ENCODE assay signal across 17 mouse cellular contexts in the genomic region with DNA sequence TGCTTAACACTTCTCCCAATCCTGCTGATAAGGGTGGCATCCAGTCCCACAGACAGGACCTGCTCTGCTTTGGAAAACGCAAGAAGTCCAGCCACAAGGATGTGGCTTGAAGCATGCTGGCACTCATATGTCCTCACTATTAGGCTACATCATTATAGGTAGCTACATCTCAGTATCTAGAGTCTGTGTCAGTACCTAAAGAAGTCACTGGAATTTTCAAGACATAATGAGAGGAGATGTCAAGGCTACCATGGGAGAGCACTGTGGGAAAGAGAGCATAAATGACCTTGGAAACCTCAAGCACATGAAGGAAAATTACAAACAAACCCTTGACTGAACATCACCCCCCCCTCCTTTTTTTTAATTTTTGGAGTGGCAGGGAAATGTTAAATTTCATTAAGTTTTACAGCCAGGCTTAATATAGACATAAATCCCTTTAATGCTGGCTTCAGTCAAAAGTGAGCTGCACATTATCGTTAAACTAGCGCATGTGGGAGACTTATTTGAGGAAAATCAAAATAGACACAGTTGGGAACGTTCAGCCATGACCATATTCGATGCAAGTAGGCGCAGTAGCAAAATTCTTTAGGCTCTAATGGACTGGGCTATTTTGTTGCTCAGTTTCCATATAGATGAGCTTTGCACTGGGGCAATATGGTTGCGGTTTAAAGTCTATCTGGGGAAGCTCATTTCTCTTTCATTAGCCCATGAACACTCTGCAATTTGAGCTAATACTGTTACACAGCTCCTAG.
"Had no signal": no experiment of that assay in that cellular context is flagged by ENCODE, and none has a peak within 500 bp of the region (broad histone marks: within the 10 kb centered on the region; RNA-seq: fewer than 3 reads in every experiment).

No protein-coding gene starts in this region.

- ATAC-seq: liver, postnatal 0 days; lung, postnatal 0 days; midbrain, embryonic 16.5 days had no signal

- H3K27ac ChIP-seq: liver, embryonic 13.5 days; liver, embryonic 15.5 days; lung, embryonic 15.5 days; macrophage; midbrain, embryonic 12.5 days had no signal

- H3K9ac ChIP-seq: liver, embryonic 13.5 days; liver, embryonic 15.5 days; liver, postnatal 0 days; lung, embryonic 15.5 days; midbrain, embryonic 12.5 days had no signal

- DNase-seq: liver, embryonic 13.5 days; liver, postnatal 0 days; lung, adult 2 months; lung, postnatal 14 days; lung, postnatal 36 days; midbrain, embryonic 14.5 days; right cerebral cortex, postnatal 14 days; thymus, adult 18-20 months; thymus, postnatal 14 days; thymus, postnatal 36 days had no signal

- H3K27me3 ChIP-seq: liver, embryonic 13.5 days; liver, embryonic 15.5 days; lung, embryonic 15.5 days; megakaryocyte, embryonic 14.5 days; midbrain, embryonic 12.5 days had no signal

- H3K36me3 ChIP-seq: liver, embryonic 13.5 days; liver, embryonic 15.5 days; lung, embryonic 15.5 days; midbrain, embryonic 12.5 days had no signal

- H3K4me3 ChIP-seq: liver, embryonic 13.5 days; liver, embryonic 15.5 days; lung, embryonic 15.5 days; megakaryocyte, embryonic 14.5 days; midbrain, embryonic 12.5 days had no signal

- H3K4me1 ChIP-seq: liver, embryonic 13.5 days; liver, embryonic 15.5 days; lung, embryonic 15.5 days; megakaryocyte, embryonic 14.5 days; midbrain, embryonic 12.5 days had no signal

- H3K4me2 ChIP-seq: liver, embryonic 13.5 days; liver, embryonic 15.5 days; lung, embryonic 15.5 days; midbrain, embryonic 12.5 days had no signal

- H3K9me3 ChIP-seq: liver, embryonic 13.5 days; liver, embryonic 15.5 days; lung, embryonic 15.5 days; megakaryocyte, embryonic 14.5 days; midbrain, embryonic 12.5 days had no signal
